Comparison of ENCODE assay signal across 11 mouse cellular contexts in the genomic region with DNA sequence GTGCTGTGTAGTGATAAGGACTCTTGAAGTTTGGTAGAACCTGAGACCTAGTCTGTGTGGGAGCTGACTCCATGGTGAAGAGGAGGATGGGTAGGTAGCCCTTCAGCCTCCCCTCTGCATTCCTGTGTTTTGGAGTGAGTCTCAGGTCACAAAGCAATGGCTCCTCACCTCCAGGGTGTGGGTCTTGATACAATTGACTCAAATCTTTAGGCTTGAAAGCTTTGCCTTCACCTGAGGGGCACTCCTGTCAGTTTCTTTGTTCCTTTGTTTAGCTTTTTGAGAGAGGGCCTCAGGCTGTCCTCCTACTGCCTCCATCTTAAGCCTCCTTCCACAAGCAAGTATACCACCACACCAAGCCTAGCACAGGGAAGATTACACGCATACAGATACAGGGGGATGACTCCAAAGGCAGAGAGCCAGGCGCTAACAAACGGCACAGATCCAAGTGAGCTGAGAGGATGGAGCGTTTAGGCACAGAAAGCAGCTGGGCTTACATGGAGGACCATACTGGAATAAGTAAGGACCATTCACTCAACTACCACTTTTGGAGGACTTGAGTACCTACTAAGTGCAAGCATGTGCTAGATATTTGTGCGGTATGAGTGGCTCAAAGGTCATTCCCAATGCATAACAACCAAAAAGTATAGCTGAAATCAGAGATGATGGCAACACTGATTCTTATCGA. TPM values are rescaled to one million over a fixed set of nuclear protein-coding genes. Genes with fewer than 3 reads are reported as not detected.
DNase-seq lines count a peak whose midpoint lies in the region; ATAC-seq and TF ChIP-seq lines count a peak whose summit lies in the region.
"Had no signal": no experiment of that assay in that cellular context is flagged by ENCODE, and none has a peak within 500 bp of the region (broad histone marks: within the 10 kb centered on the region; RNA-seq: fewer than 3 reads in every experiment).

No protein-coding gene starts in this region.

- no peak for TF ChIP-seq CTCF in liver, postnatal 0 days (IDR thresholded peaks at IDR 0.05; ENCODE audit: low read depth)

- 62% methylated on average over 6 of the region's 6 CpGs for WGBS in heart, embryonic 12.5 days
- WGBS in liver, embryonic 15.5 days (ENCODE audit: insufficient replicate concordance) = 54% methylated on average over 6 of the region's 6 CpGs
- 58% methylated on average over 6 of the region's 6 CpGs for WGBS in liver, postnatal 0 days (ENCODE audit: insufficient replicate concordance)
- 51% methylated on average over 6 of the region's 6 CpGs for WGBS in embryonic facial prominence, embryonic 11.5 days
- 39% methylated on average over 6 of the region's 6 CpGs for WGBS in lung, embryonic 16.5 days

- peak overlapping the region; percentile 42; the same call in 1 of the 2 replicates for H3K4me2 ChIP-seq in heart, embryonic 12.5 days
- peak overlapping the region; percentile 73 for H3K4me2 ChIP-seq in liver, embryonic 15.5 days
- no peak overlapping the region for H3K4me2 ChIP-seq in liver, postnatal 0 days (ENCODE audit: low read depth, low read length)
- H3K4me2 ChIP-seq in embryonic facial prominence, embryonic 11.5 days (ENCODE audit: low read depth, low read length) = no peak overlapping the region
- H3K4me2 ChIP-seq in lung, embryonic 16.5 days (ENCODE audit: low read depth, low read length) = peak overlapping the region; percentile 80; the same call in 1 of the 2 replicates

- no peak overlapping the region for H3K4me3 ChIP-seq in heart, embryonic 12.5 days
- no peak overlapping the region for H3K4me3 ChIP-seq in liver, embryonic 15.5 days (replicated peaks)
- no peak overlapping the region for H3K4me3 ChIP-seq in liver, postnatal 0 days (ENCODE audit: low read depth, low read length)
- H3K4me3 ChIP-seq in embryonic facial prominence, embryonic 11.5 days (ENCODE audit: low read depth, low read length) = no peak overlapping the region; the same call in 1 of the 2 replicates
- H3K4me3 ChIP-seq in lung, embryonic 16.5 days (ENCODE audit: low read length) = peak overlapping the region; percentile 77; the same call in 1 of the 2 replicates

- H3K4me1 ChIP-seq in heart, embryonic 12.5 days (replicated peaks) = peaks cover 19% of the 10 kb centered on the region
- H3K4me1 ChIP-seq in liver, embryonic 15.5 days (replicated peaks) = peaks cover 7% of the 10 kb centered on the region; the same call in 1 of the 2 replicates
- H3K4me1 ChIP-seq in liver, postnatal 0 days (ENCODE audit: insufficient read depth) = peaks cover 3% of the 10 kb centered on the region
- H3K4me1 ChIP-seq in embryonic facial prominence, embryonic 11.5 days (ENCODE audit: control insufficient read depth, insufficient read depth, low read length) = no peaks in the 10 kb centered on the region
- H3K4me1 ChIP-seq in lung, embryonic 16.5 days (replicated peaks; ENCODE audit: control insufficient read depth, insufficient read depth, low read length) = peaks cover 14% of the 10 kb centered on the region; the same call in 1 of the 2 replicates

- no peak for TF ChIP-seq EP300 in liver, postnatal 0 days (IDR thresholded peaks at IDR 0.05; ENCODE audit: low read depth)

- H3K27ac ChIP-seq in heart, embryonic 12.5 days (ENCODE audit: poor library complexity, severe bottlenecking) = no peak overlapping the region
- no peak overlapping the region for H3K27ac ChIP-seq in liver, embryonic 15.5 days (replicated peaks)
- no peak overlapping the region; the same call in 1 of the 2 replicates for H3K27ac ChIP-seq in liver, postnatal 0 days (ENCODE audit: low read depth)
- H3K27ac ChIP-seq in embryonic facial prominence, embryonic 11.5 days (replicated peaks; ENCODE audit: low read depth, low read length) = 0 out of 2 replicates have a peak overlapping the region, but pooled peaks have one; percentile 28
- peak overlapping the region; percentile 4 for H3K27ac ChIP-seq in lung, embryonic 16.5 days (ENCODE audit: low read length)

- no peak for DNase-seq in heart, adult 9 months (ENCODE audit: low spot score in 2 of 2)
- no peak for DNase-seq in liver, postnatal 0 days
- DNase-seq in embryonic facial prominence, embryonic 11.5 days (ENCODE audit: low spot score) = no peak
- no peak for DNase-seq in c-Kit-positive CD71-positive TER-119-positive erythroid progenitor cells, embryonic 14.5 days (ENCODE audit: low spot score)
- no peak for DNase-seq in left cerebral cortex, adult 11 months (ENCODE audit: low spot score)
- DNase-seq: kidney, adult 18-20 months; spleen, adult 18-20 months; thymus, postnatal 14 days had no signal

- no peak for ATAC-seq in heart, embryonic 12.5 days (ENCODE audit: insufficient number of reproducible peaks, low FRiP score)
- no peak for ATAC-seq in liver, embryonic 15.5 days (ENCODE audit: insufficient read depth)
- no peak for ATAC-seq in liver, postnatal 0 days
- ATAC-seq in embryonic facial prominence, embryonic 11.5 days (replicated peaks; ENCODE audit: insufficient number of reproducible peaks, low FRiP score, low TSS enrichment, low read depth) = no peak
- no peak for ATAC-seq in lung, embryonic 16.5 days (ENCODE audit: low read depth)

- H3K9ac ChIP-seq in heart, embryonic 12.5 days = no peak overlapping the region
- no peak overlapping the region for H3K9ac ChIP-seq in liver, embryonic 15.5 days
- H3K9ac ChIP-seq in liver, postnatal 0 days (replicated peaks) = no peak overlapping the region
- H3K9ac ChIP-seq in embryonic facial prominence, embryonic 11.5 days (replicated peaks; ENCODE audit: low read length) = no peak overlapping the region
- no peak overlapping the region for H3K9ac ChIP-seq in lung, embryonic 16.5 days (ENCODE audit: low read length)

- H3K9me3 ChIP-seq in heart, embryonic 12.5 days (replicated peaks) = no peaks in the 10 kb centered on the region
- no peaks in the 10 kb centered on the region for H3K9me3 ChIP-seq in liver, embryonic 15.5 days (replicated peaks)
- no peaks in the 10 kb centered on the region for H3K9me3 ChIP-seq in liver, postnatal 0 days (ENCODE audit: low read length)
- no peaks in the 10 kb centered on the region for H3K9me3 ChIP-seq in embryonic facial prominence, embryonic 11.5 days (replicated peaks; ENCODE audit: control insufficient read depth, low read length)
- H3K9me3 ChIP-seq in lung, embryonic 16.5 days (ENCODE audit: control insufficient read depth, low read length) = peaks cover 3% of the 10 kb centered on the region; the same call in 1 of the 2 replicates

- H3K36me3 ChIP-seq in heart, embryonic 12.5 days = 0 out of 2 replicates have a peak, but pooled peaks cover 3% of the 10 kb centered on the region
- no peaks in the 10 kb centered on the region for H3K36me3 ChIP-seq in liver, embryonic 15.5 days (replicated peaks)
- H3K36me3 ChIP-seq in liver, postnatal 0 days (replicated peaks; ENCODE audit: insufficient read depth, low read length) = no peaks in the 10 kb centered on the region
- no peaks in the 10 kb centered on the region for H3K36me3 ChIP-seq in embryonic facial prominence, embryonic 11.5 days (replicated peaks; ENCODE audit: control insufficient read depth, insufficient read depth, low read depth, low read length)
- H3K36me3 ChIP-seq in lung, embryonic 16.5 days (ENCODE audit: control insufficient read depth, insufficient read depth, low read length) = no peaks in the 10 kb centered on the region

- H3K27me3 ChIP-seq in heart, embryonic 12.5 days (replicated peaks) = no peaks in the 10 kb centered on the region
- peaks cover 55% of the 10 kb centered on the region for H3K27me3 ChIP-seq in liver, embryonic 15.5 days
- H3K27me3 ChIP-seq in liver, postnatal 0 days (ENCODE audit: insufficient read depth, low read length) = peaks cover 25% of the 10 kb centered on the region
- no peaks in the 10 kb centered on the region; the same call in 1 of the 2 replicates for H3K27me3 ChIP-seq in embryonic facial prominence, embryonic 11.5 days (ENCODE audit: control insufficient read depth, insufficient read depth, low read length)
- H3K27me3 ChIP-seq in lung, embryonic 16.5 days (ENCODE audit: control insufficient read depth, insufficient read depth, low read depth, low read length) = no peaks in the 10 kb centered on the region

RNA-seq across cellular contexts. Expression of gene Syde2, which starts 1.2 kb away (rescaled TPM):
- 7.3 and 7.5 TPM in 2 replicates for polyA plus RNA-seq in heart, embryonic 12.5 days (2016; fragmentation: Nextera tagmentation; extraction: Ambion mirVana)
- polyA plus RNA-seq in liver, embryonic 15.5 days (2015; fragmentation: Nextera tagmentation; extraction: Ambion mirVana) = 0.48 and 0.52 TPM in 2 replicates
- polyA plus RNA-seq in liver, postnatal 0 days (2015; fragmentation: Nextera tagmentation; extraction: Ambion mirVana) = 0.47 and 0.70 TPM in 2 replicates
- polyA plus RNA-seq in embryonic facial prominence, embryonic 11.5 days (2014; fragmentation: Nextera tagmentation; extraction: Ambion mirVana) = 1.9 and 2.0 TPM in 2 replicates
- polyA plus RNA-seq in lung, embryonic 16.5 days (2015; fragmentation: Nextera tagmentation; extraction: Ambion mirVana) = 2.4 and 2.5 TPM in 2 replicates

RNA-seq across cellular contexts. Expression of gene 2410004B18Rik, which starts 48.6 kb away (rescaled TPM):
- 46.6 and 47.2 TPM in 2 replicates for polyA plus RNA-seq in heart, embryonic 12.5 days (2016; fragmentation: Nextera tagmentation; extraction: Ambion mirVana)
- 14.0 and 14.6 TPM in 2 replicates for polyA plus RNA-seq in liver, embryonic 15.5 days (2015; fragmentation: Nextera tagmentation; extraction: Ambion mirVana)
- 10.1 and 11.8 TPM in 2 replicates for polyA plus RNA-seq in liver, postnatal 0 days (2015; fragmentation: Nextera tagmentation; extraction: Ambion mirVana)
- 57.8 and 70.0 TPM in 2 replicates for polyA plus RNA-seq in embryonic facial prominence, embryonic 11.5 days (2014; fragmentation: Nextera tagmentation; extraction: Ambion mirVana)
- polyA plus RNA-seq in lung, embryonic 16.5 days (2015; fragmentation: Nextera tagmentation; extraction: Ambion mirVana) = 44.9 and 46.9 TPM in 2 replicates

Comparison
In these comparisons a context has a peak if more than half of its experiments do, and no peak if none do; other contexts are left out.
1. H3K4me2 ChIP-seq: peak in heart, embryonic 12.5 days (single experiment), liver, embryonic 15.5 days (single experiment) and lung, embryonic 16.5 days (single experiment); none in liver, postnatal 0 days (single experiment) and embryonic facial prominence, embryonic 11.5 days (single experiment).
2. H3K27ac ChIP-seq: peak in embryonic facial prominence, embryonic 11.5 days (single experiment) and lung, embryonic 16.5 days (single experiment); none in heart, embryonic 12.5 days (single experiment), liver, embryonic 15.5 days (single experiment) and liver, postnatal 0 days (single experiment).